Mouse (Mus musculus) cerebellum, postnatal 14 days (tissue): ENCODE measurements at regions not wholly inside any gene's neighbourhood (a gene's known extent, or its start where the extent isn't known, plus 50 kb on each side); places are given as distances from the start of the nearest gene placed in this dataset.

Experiments used
- DNase-seq, 2 experiments: peaks; one replicate each; pipeline ENCODE4 v3.0.0; 2021; ENCODE audit warnings: mixed read lengths in 2 of 2

- DNase-seq: no peak
These were observed 71.1 kb upstream of the Dph5 start for GRCm38 (mm10) chr3:115816328-115817160.

GRCm38 (mm10) chr3:115817771-115818170 is 69.9 kb upstream of the Dph5 start:
- no peak for DNase-seq

- DNase-seq: no peak
These were observed 68.9 kb upstream of the Dph5 start for GRCm38 (mm10) chr3:115818734-115819133.

GRCm38 (mm10) chr3:115819401-115820138 is 68.1 kb upstream of the Dph5 start:
- no peak for DNase-seq

GRCm38 (mm10) chr3:115820139-115820481 is 67.5 kb upstream of the Dph5 start:
- no peak for DNase-seq

- no peak for DNase-seq
These were observed 66.0 kb upstream of the Dph5 start for GRCm38 (mm10) chr3:115821627-115822026.

- peak in 1 of 2 experiments; percentile 4 for DNase-seq
These were observed 65.1 kb upstream of the Dph5 start for GRCm38 (mm10) chr3:115822491-115822890.

GRCm38 (mm10) chr3:115823741-115824140 is 63.9 kb upstream of the Dph5 start:
- no peak for DNase-seq

- no peak for DNase-seq
These were observed 62.8 kb upstream of the Dph5 start for GRCm38 (mm10) chr3:115824792-115825191.

GRCm38 (mm10) chr3:115835381-115835780 is 52.3 kb upstream of the Dph5 start:
- DNase-seq: no peak

GRCm38 (mm10) chr3:115837617-115838216 is 49.9 kb upstream of the Dph5 start:
- no peak for DNase-seq
